Mouse (Mus musculus): ENCODE data around the gene Tmem54. TPM values are rescaled to one million over a fixed set of nuclear protein-coding genes. Genes with fewer than 3 reads are reported as not detected.

The Tmem54 gene
- total and polyA plus RNA-seq, 3 experiments: 0.23 TPM; not detected in 2

- Histone ChIP-seq H3K4me1 (ENCODE audit: control insufficient read depth, insufficient read depth, low read length) (peaks cover 24% of the 10 kb centered on the region), H3K27ac (peak overlapping the region; percentile 80)
Measured at GRCm38 (mm10) chr4:129140808-129141207, 35.5 kb downstream of the Tmem54 start.

DNA sequence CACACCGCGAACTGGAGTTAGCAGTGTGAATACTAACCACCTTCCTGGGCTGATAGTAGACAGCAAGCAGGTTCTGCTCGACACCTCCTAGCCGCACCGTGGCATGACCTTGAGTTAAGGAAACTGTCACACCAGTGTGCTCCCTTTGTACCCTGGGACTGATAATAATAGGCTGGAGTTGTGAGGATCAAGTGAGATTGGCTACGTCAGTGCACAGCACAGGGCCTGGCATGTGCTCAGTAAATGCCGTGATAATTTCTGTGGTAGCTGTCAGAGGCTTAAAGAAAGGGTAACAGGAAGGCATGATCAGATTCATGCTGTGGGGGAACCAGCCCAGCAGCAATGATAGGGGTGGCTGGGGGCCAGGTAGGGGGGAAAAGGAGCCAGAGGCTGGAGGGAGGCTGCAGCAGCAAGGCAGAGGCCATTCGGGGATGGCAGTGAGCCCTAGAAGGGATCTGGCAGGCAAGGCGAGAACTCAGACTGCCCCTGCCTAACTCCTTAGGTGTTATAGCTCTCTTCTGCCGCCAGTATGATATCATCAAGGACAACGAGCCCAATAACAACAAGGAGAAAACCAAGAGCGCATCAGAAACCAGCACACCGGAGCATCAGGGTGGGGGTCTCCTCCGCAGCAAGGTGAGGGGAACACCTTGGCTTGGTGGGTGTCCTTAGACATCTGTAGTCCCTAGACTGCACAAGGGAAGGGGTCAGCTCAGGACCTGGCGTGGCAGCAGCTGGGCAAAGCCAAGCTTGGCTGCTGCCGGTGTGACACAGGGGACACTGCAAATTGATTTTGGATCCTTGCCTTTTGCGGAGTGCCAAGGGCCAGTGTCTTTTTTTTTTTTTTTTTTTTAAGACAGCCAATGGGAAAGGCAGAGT lies 36.5 kb downstream of the Tmem54 start:
- Histone ChIP-seq H3K4me3 (no peak overlapping the region), H3K9ac (ENCODE audit: low read depth, low read length) (peak overlapping the region; percentile 24), H3K27me3 (ENCODE audit: control insufficient read depth, insufficient read depth, low read length) (no peaks in the 10 kb centered on the region), H3K79me2 (replicated peaks; ENCODE audit: control insufficient read depth, insufficient read depth, low read length) (no peaks in the 10 kb centered on the region), H3K4me1 (ENCODE audit: control insufficient read depth, insufficient read depth, low read length) (peaks cover 24% of the 10 kb centered on the region), H3K36me3 (ENCODE audit: control insufficient read depth, insufficient read depth, low read length) (peaks cover 7% of the 10 kb centered on the region), H3K27ac (peak overlapping the region; percentile 80)
- 46% methylated on average over 17 of the region's 17 CpGs for WGBS
- peak; percentile 47 to 70 for DNase-seq
- TF ChIP-seq EP300 (IDR thresholded peaks at IDR 0.05; ENCODE audit: insufficient read depth, low read depth, low read length) (peak; percentile 91), CTCF (IDR thresholded peaks at IDR 0.05) (no peak), POLR2A (IDR thresholded peaks at IDR 0.05; ENCODE audit: insufficient read depth, low read depth, low read length) (peak; percentile 69; the same call in 1 of the 2 replicates)
- intact Hi-C loops (cut with DNase I): no loop called here

More at GRCm38 (mm10) chr4:129140808-129141207, 35.5 kb downstream of the Tmem54 start:
- TF ChIP-seq POLR2A (IDR thresholded peaks at IDR 0.05; ENCODE audit: insufficient read depth, low read depth, low read length) (no peak), EP300 (IDR thresholded peaks at IDR 0.05; ENCODE audit: insufficient read depth, low read depth, low read length) (no peak), CTCF (IDR thresholded peaks at IDR 0.05) (no peak)
- intact Hi-C loops (cut with DNase I): no loop called here
- Histone ChIP-seq H3K36me3 (ENCODE audit: control insufficient read depth, insufficient read depth, low read length) (peaks cover 7% of the 10 kb centered on the region), H3K9ac (ENCODE audit: low read depth, low read length) (no peak overlapping the region), H3K27me3 (ENCODE audit: control insufficient read depth, insufficient read depth, low read length) (no peaks in the 10 kb centered on the region), H3K79me2 (replicated peaks; ENCODE audit: control insufficient read depth, insufficient read depth, low read length) (no peaks in the 10 kb centered on the region), H3K4me3 (no peak overlapping the region)
- no peak for DNase-seq
- 67% methylated on average over 4 of the region's 4 CpGs for WGBS

- H3K36me3 ChIP-seq (ENCODE audit: control insufficient read depth, insufficient read depth, low read length): peaks cover 7% of the 10 kb centered on the region
- H3K4me3 ChIP-seq: no peak overlapping the region
- H3K9ac ChIP-seq (ENCODE audit: low read depth, low read length): no peak overlapping the region
- WGBS: 61% methylated on average over 11 of the region's 11 CpGs
- H3K4me1 ChIP-seq (ENCODE audit: control insufficient read depth, insufficient read depth, low read length): peaks cover 24% of the 10 kb centered on the region
- TF ChIP-seq EP300 (IDR thresholded peaks at IDR 0.05; ENCODE audit: insufficient read depth, low read depth, low read length): no peak
- TF ChIP-seq CTCF (IDR thresholded peaks at IDR 0.05): no peak
- no peak for TF ChIP-seq POLR2A (IDR thresholded peaks at IDR 0.05; ENCODE audit: insufficient read depth, low read depth, low read length)
- DNase-seq: peak in 1 of 2 experiments; percentile 40
- no peaks in the 10 kb centered on the region for H3K79me2 ChIP-seq (replicated peaks; ENCODE audit: control insufficient read depth, insufficient read depth, low read length)
- H3K27ac ChIP-seq: peak overlapping the region; percentile 80
- H3K27me3 ChIP-seq (ENCODE audit: control insufficient read depth, insufficient read depth, low read length): no peaks in the 10 kb centered on the region
- intact Hi-C loops (cut with DNase I): no loop called here
Measured at GRCm38 (mm10) chr4:129142439-129143045, 37.2 kb downstream of the Tmem54 start.

GRCm38 (mm10) chr4:129143509-129143908 lies 38.2 kb downstream of the Tmem54 start:
- H3K27me3 ChIP-seq (ENCODE audit: control insufficient read depth, insufficient read depth, low read length): no peaks in the 10 kb centered on the region
- H3K4me1 ChIP-seq (ENCODE audit: control insufficient read depth, insufficient read depth, low read length): peaks cover 23% of the 10 kb centered on the region
- intact Hi-C loops (cut with DNase I): no loop called here
- H3K79me2 ChIP-seq (replicated peaks; ENCODE audit: control insufficient read depth, insufficient read depth, low read length): no peaks in the 10 kb centered on the region
- H3K27ac ChIP-seq: no peak overlapping the region; the same call in 1 of the 2 replicates
- 64% methylated on average over 5 of the region's 5 CpGs for WGBS
- no peak overlapping the region for H3K9ac ChIP-seq (ENCODE audit: low read depth, low read length)
- TF ChIP-seq CTCF (IDR thresholded peaks at IDR 0.05): no peak
- no peak for TF ChIP-seq EP300 (IDR thresholded peaks at IDR 0.05; ENCODE audit: insufficient read depth, low read depth, low read length)
- no peak for TF ChIP-seq POLR2A (IDR thresholded peaks at IDR 0.05; ENCODE audit: insufficient read depth, low read depth, low read length)
- no peak overlapping the region for H3K4me3 ChIP-seq
- peaks cover 7% of the 10 kb centered on the region for H3K36me3 ChIP-seq (ENCODE audit: control insufficient read depth, insufficient read depth, low read length)
- no peak for DNase-seq

DNA sequence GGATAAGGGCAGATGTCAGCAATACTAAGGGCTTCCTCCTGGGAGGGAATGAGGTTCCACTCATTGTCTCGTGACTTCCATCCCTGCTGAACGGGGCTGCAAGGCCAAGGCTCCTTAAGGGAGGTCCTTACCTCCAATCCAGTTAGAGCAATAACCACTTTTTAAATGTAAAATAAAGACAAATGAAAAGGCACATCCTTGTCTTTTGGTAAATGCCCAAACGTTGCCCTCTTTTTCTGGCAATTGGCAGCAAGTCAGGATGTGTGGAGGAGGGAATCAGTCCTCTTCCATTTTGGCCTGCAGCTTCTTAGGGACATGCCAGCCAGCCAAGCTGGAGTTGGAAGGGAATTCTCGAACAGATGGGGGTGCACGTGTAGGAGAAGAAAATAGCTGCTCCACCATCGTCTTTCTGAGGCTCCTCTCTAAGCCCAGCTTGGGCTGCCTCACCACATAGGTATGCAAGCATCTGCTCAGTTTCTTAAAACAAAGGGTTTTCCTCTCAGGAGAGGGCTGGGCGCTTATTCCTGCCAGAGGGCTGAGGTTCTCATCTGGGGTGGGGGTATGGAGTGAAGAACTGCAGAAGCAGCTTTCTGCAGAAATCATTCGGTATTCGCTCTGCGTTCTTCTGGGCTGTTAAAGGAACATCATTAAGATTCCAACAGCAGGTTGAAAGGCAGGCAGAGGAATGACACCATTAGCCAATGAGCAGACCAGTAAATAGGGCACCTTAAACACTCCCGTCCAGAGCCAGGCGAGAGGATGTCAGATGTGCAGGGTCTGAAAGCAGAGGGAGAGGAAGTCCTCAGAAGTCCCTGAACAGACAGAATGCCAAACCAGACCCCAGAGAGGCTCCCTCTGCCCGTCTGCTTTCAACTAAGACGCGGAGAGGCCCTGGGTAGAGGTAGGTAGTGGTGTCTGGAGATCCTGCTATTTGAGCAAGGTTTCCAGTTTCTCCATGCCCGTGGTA lies 39.3 kb downstream of the Tmem54 start:
- peak in 1 of 2 experiments; percentile 27 for DNase-seq
- no peaks in the 10 kb centered on the region for H3K27me3 ChIP-seq (ENCODE audit: control insufficient read depth, insufficient read depth, low read length)
- H3K36me3 ChIP-seq (ENCODE audit: control insufficient read depth, insufficient read depth, low read length): peaks cover 7% of the 10 kb centered on the region
- intact Hi-C loops (cut with DNase I): no loop called here
- H3K9ac ChIP-seq (ENCODE audit: low read depth, low read length): no peak overlapping the region
- no peaks in the 10 kb centered on the region for H3K79me2 ChIP-seq (replicated peaks; ENCODE audit: control insufficient read depth, insufficient read depth, low read length)
- no peak overlapping the region for H3K4me3 ChIP-seq
- peaks cover 22% of the 10 kb centered on the region for H3K4me1 ChIP-seq (ENCODE audit: control insufficient read depth, insufficient read depth, low read length)
- WGBS: 46% methylated on average over 16 of the region's 16 CpGs
- no peak overlapping the region for H3K27ac ChIP-seq
- TF ChIP-seq CTCF (IDR thresholded peaks at IDR 0.05): no peak
- no peak for TF ChIP-seq EP300 (IDR thresholded peaks at IDR 0.05; ENCODE audit: insufficient read depth, low read depth, low read length)
- TF ChIP-seq POLR2A (IDR thresholded peaks at IDR 0.05; ENCODE audit: insufficient read depth, low read depth, low read length): no peak
